Mouse (Mus musculus) kidney, adult 2 months (tissue): ENCODE measurements around the gene Snx33.

Experiments used
- CTCF ChIP-seq: fragments of 200-500 bp; conservative IDR thresholded peaks from 2 replicates; pipeline ENCODE4 v1.5.1; 2011; ENCODE audit warnings: low read depth, mild to moderate bottlenecking, control low read depth, low read length, moderate library complexity, mixed read lengths; ENCODE audit not compliant: insufficient read depth, insufficient read length
- POLR2A ChIP-seq: fragments of 200-500 bp; IDR thresholded peaks from one replicate; pipeline ENCODE4 v1.6.1; 2011; ENCODE audit warnings: low read depth, low read length, control low read depth

- TF ChIP-seq CTCF (no peak), POLR2A (no peak)
These were observed 5.4 kb downstream of the Snx33 start for GRCm38 (mm10) chr9:56922746-56923145.
